Mouse (Mus musculus): ENCODE data around the gene S100a11.
"Not testable (repeated sequence)": the region's sequence is repeated elsewhere in the genome, so short reads cannot be mapped to it uniquely, and the experiment has no call there.

S100a11 gene

GRCm38 (mm10) chr3:93522611-93523010 lies 2.3 kb downstream of the S100a11 start:
- DNase-seq (ENCODE audit: low read depth), result no peak

GRCm38 (mm10) chr3:93527300-93527699 lies 7.0 kb downstream of the S100a11 start:
- DNase-seq (ENCODE audit: low read depth), result no peak

GRCm38 (mm10) chr3:93528807-93529206 lies 8.5 kb downstream of the S100a11 start:
- no peak for DNase-seq (ENCODE audit: low read depth)

- no peak for DNase-seq (ENCODE audit: low read depth)
These were observed 16.8 kb downstream of the S100a11 start for GRCm38 (mm10) chr3:93537068-93537576.

- no peak for DNase-seq (ENCODE audit: low read depth)
These were observed 18.2 kb downstream of the S100a11 start for GRCm38 (mm10) chr3:93538486-93538885.

GRCm38 (mm10) chr3:93541501-93541900 lies 21.2 kb downstream of the S100a11 start:
- no peak for DNase-seq (ENCODE audit: low read depth)

- DNase-seq (ENCODE audit: low read depth), result not testable (repeated sequence)
These were observed 23.9 kb downstream of the S100a11 start for GRCm38 (mm10) chr3:93544170-93544569.

- no peak for DNase-seq (ENCODE audit: low read depth)
These were observed 26.9 kb downstream of the S100a11 start for GRCm38 (mm10) chr3:93547099-93547648.

GRCm38 (mm10) chr3:93547749-93548540 lies 27.7 kb downstream of the S100a11 start:
- DNase-seq (ENCODE audit: low read depth), result no peak

GRCm38 (mm10) chr3:93548541-93549266 lies 28.4 kb downstream of the S100a11 start:
- no peak for DNase-seq (ENCODE audit: low read depth)

- DNase-seq (ENCODE audit: low read depth), result no peak
These were observed 29.7 kb downstream of the S100a11 start for GRCm38 (mm10) chr3:93549986-93550385.

GRCm38 (mm10) chr3:93551950-93552901 lies 31.9 kb downstream of the S100a11 start:
- DNase-seq (ENCODE audit: low read depth), result no peak

- no peak for DNase-seq (ENCODE audit: low read depth)
These were observed 33.0 kb downstream of the S100a11 start for GRCm38 (mm10) chr3:93553311-93553710.

- no peak for DNase-seq (ENCODE audit: low read depth)
These were observed 33.6 kb downstream of the S100a11 start for GRCm38 (mm10) chr3:93553765-93554378.

GRCm38 (mm10) chr3:93554379-93554980 lies 34.2 kb downstream of the S100a11 start:
- no peak for DNase-seq (ENCODE audit: low read depth)

- no peak for DNase-seq (ENCODE audit: low read depth)
These were observed 34.9 kb downstream of the S100a11 start, which contains the start of gene S100a10 for GRCm38 (mm10) chr3:93554981-93555877. Gene S100a10, plus strand, starts transcription at chr3:93555080.

GRCm38 (mm10) chr3:93555878-93556254 lies 35.6 kb downstream of the S100a11 start:
- no peak for DNase-seq (ENCODE audit: low read depth)

- DNase-seq (ENCODE audit: low read depth), result no peak
These were observed 36.3 kb downstream of the S100a11 start for GRCm38 (mm10) chr3:93556599-93556998.

GRCm38 (mm10) chr3:93557471-93557870 lies 37.2 kb downstream of the S100a11 start:
- DNase-seq (ENCODE audit: low read depth), result no peak

- DNase-seq (ENCODE audit: low read depth), result no peak
These were observed 39.7 kb downstream of the S100a11 start for GRCm38 (mm10) chr3:93559961-93560360.

Data from c-Kit-positive CD71-negative TER-119-negative erythroid progenitor cells, embryonic 14.5 days (primary cell).